Mouse (Mus musculus): ENCODE measurements at regions not wholly inside any gene's neighbourhood (a gene's known extent, or its start where the extent isn't known, plus 50 kb on each side); places are given as distances from the start of the nearest gene placed in this dataset.

DNA sequence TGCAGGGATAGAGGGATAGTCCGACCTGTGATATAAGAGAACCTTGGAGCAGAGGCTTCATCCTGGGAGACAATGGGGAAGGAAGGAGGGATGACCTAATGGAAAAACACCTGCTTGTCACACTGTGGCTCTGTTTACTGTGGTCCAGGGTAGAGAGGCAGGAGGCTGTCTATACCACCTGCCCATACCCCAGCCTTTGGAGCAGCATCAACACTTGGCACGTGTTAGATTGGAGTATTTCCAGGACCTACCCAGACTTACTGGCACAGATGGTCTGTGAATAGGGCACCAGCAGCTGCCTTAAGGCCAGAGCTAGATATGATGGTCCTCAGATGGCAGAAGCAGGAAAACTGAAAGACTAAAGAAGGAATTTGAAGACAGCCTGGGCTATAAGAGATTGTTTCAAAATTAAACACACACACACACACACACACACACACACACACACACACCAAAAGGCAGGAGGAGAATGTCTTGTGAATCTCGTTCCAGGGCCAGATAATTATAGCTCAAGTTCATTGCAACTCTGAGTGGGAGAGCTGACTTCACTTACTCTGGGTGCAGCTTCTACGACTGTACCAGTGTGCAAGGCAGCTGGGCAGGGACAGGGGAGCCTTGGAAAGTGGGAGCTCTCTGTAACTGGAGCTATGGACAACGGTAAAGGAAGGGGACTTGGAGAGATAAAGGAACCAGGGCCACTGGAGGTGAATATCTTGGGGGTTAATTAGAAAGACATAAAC, 227.8 kb upstream of the Sdk2 start:
- ATAC-seq (no peak), DNase-seq (ENCODE audit: low read depth, low spot score) (no peak)
- TF ChIP-seq CTCF (IDR thresholded peaks at IDR 0.05), result no peak
- POLR2A ChIA-PET, result no interaction called here
- CTCF ChIA-PET, result interaction anchor here (1.4 kb wide), 1 partner anchor 21 kb away, joined by 5 read pairs; no protein-coding TSS in a partner anchor
- no peaks in the 10 kb centered on the region for H3K27me3 ChIP-seq
- in situ Hi-C loops (cut with MboI; ENCODE audit: low pct_unique_long_range_greater_than_20kb), result no loop called here

DNA sequence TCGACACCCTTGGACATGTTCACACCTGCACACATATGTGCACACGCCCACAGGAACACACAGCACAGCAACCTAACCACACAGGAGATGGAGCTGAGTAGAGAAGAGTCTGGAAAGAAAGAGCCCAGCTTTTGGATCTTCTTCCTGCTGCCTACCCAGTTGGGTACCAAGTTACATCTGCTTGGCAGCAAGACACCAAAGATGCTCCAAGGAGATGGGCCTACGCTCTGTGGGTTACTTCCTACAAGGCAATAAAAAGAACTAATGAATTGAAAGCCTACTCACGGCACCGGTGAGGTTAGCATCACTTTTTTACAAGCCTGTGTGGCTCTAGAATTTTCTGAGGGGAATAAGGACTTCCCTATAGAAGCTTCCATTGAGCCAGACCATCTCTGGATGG, 224.4 kb upstream of the Sdk2 start:
- no peak for ATAC-seq

DNA sequence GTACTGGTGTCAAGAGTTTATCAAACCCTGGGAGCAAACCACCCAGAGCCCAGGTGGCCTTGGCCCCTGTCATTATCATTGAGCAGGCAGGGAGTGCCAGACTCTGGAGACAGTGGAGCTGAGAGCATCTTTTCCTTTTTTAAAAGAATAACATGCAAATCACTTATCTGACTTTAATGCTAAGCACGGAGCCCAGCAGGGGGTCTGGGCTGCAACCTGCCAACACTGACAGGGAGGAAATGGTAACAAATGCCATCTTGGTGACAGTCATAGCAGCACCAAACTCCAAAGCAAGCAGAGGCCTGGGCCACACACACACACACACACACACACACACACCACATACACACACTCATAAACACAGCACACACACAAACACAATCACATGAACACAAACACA, 223.1 kb upstream of the Sdk2 start:
- CTCF ChIA-PET, result no interaction called here

More for the DNA sequence above, 224.4 kb upstream of the Sdk2 start:
- POLR2A ChIA-PET, result no interaction called here
- no peak for DNase-seq (ENCODE audit: low read depth, low spot score)
- no peak for TF ChIP-seq CTCF (IDR thresholded peaks at IDR 0.05)
- in situ Hi-C loops (cut with MboI; ENCODE audit: low pct_unique_long_range_greater_than_20kb), result no loop called here
- CTCF ChIA-PET, result no interaction called here
- H3K27me3 ChIP-seq, result no peaks in the 10 kb centered on the region

DNA sequence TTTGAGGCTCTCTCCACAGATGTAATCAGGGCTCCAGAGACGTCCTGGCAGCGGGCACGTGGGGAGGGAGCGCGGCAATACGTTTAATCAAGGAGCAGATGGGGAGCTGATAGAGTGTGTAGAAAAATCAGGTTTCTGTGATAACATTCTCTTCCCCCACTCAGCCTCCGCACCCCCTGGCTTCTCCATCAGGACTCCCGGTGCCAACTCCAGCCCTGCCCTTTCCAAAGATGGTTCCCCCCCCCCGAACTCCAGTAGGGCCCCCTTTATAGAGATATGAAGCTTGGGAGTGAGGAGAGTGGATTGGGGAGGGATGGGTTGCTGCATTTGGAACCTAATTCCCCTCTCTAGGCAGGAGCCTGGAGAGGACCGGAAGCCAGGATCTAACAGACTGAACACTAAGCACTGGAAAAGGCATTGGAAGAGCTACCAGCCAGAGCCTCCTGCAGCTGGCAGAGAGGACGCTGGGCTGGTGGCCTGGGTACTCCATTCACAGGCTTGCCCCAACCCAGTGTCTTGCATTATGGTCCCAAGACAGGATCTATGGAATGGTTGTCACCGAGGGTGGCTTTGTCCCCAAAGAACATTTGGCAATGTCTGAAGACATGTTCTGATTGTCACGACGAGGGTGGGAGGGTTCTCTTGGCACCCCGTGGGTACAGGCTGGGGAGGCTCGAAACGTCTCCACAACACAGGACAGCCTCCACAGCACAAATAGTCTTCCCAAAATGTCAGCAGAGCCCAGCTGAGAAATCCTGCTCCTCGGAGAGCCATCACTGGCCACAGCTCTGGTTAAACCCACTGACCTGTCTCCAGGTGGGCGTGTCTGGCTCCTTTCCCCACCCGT, 218.2 kb upstream of the Sdk2 start:
- no peak for TF ChIP-seq CTCF (IDR thresholded peaks at IDR 0.05)
- no peaks in the 10 kb centered on the region for H3K27me3 ChIP-seq
- POLR2A ChIA-PET, result no interaction called here
- ATAC-seq (no peak), DNase-seq (ENCODE audit: low read depth, low spot score) (no peak)
- in situ Hi-C loops (cut with MboI; ENCODE audit: low pct_unique_long_range_greater_than_20kb), result no loop called here
- CTCF ChIA-PET, result no interaction called here

More for the DNA sequence above, 223.1 kb upstream of the Sdk2 start:
- DNase-seq (ENCODE audit: low read depth, low spot score) (no peak), ATAC-seq (no peak)
- POLR2A ChIA-PET, result no interaction called here
- no peak for TF ChIP-seq CTCF (IDR thresholded peaks at IDR 0.05)
- no peaks in the 10 kb centered on the region for H3K27me3 ChIP-seq
- in situ Hi-C loops (cut with MboI; ENCODE audit: low pct_unique_long_range_greater_than_20kb), result no loop called here

DNA sequence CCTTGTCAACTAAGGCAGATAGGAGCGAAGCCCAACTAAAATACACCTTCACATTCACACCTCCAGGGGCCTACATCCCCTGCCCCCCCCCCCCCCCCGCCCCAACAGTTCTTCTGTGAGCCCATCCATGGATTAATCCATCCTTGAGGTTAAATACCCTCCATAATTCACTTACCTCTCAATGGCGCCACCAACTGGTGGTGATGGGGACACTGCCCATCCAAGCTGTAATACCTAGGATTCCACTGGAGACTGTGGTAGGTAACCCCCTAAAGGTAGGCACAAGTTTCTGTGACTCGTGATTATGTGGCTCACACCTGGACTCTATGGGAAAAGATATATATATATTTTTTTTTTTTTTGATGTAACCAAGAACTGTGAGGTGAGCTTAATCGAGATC, 216.4 kb upstream of the Sdk2 start:
- TF ChIP-seq CTCF (IDR thresholded peaks at IDR 0.05), result no peak
- no peak for ATAC-seq
- no peaks in the 10 kb centered on the region for H3K27me3 ChIP-seq
- in situ Hi-C loops (cut with MboI; ENCODE audit: low pct_unique_long_range_greater_than_20kb), result no loop called here
- no peak for DNase-seq (ENCODE audit: low read depth, low spot score)
- ChIA-PET POLR2A (no interaction called here), CTCF (interaction anchor here (0.6 to 1.0 kb wide), 2 partner anchors 9 to 12 kb away, joined by 3 to 4 read pairs; no protein-coding TSS in a partner anchor)

DNA sequence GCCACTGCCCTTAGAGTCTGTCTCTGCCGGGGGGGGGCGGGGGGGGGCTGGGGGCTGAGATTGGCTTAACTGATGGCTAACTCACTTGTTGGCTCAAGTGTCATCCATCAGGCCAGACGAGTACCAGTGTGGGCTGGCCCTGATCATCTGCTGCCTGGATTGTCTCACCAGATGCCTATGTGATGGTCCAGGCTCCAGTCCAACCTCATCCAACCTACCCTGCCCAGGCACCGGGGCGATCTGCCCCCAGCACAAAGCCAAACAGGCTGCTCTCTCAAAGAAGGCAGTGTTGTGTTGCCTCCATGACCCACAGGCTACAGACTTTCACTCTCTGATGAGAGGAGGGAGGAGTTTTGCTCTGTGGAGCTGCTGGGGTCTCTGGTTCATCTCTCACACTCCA, 215.7 kb upstream of the Sdk2 start:
- no peak for DNase-seq (ENCODE audit: low read depth, low spot score)
- in situ Hi-C loops (cut with MboI; ENCODE audit: low pct_unique_long_range_greater_than_20kb), result no loop called here
- ChIA-PET CTCF (no interaction called here), POLR2A (no interaction called here)
- ATAC-seq, result no peak
- TF ChIP-seq CTCF (IDR thresholded peaks at IDR 0.05), result no peak
- no peaks in the 10 kb centered on the region for H3K27me3 ChIP-seq

DNA sequence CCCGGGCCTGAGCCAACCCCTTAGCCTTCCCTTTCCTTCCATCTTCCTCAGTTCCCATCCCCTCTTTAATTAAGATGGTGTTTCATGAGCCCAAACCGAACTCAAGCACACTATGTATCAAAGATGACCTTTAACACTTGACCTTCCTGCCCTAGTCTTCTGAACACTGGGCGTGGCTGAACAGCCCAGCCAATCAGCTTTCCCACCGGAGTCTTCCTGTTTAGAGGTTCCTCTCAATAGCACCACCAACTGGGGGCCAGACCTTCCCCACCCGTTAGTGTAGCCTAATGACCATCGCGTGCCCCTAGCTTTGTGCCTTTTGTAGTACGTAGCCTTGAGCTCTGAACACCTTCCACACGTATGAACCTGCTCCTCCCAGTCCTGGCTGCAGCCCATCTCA, 215.0 kb upstream of the Sdk2 start:
- ChIA-PET POLR2A (no interaction called here), CTCF (no interaction called here)
- in situ Hi-C loops (cut with MboI; ENCODE audit: low pct_unique_long_range_greater_than_20kb), result no loop called here
- H3K27me3 ChIP-seq, result no peaks in the 10 kb centered on the region
- no peak for ATAC-seq
- DNase-seq (ENCODE audit: low read depth, low spot score), result no peak
- no peak for TF ChIP-seq CTCF (IDR thresholded peaks at IDR 0.05)

DNA sequence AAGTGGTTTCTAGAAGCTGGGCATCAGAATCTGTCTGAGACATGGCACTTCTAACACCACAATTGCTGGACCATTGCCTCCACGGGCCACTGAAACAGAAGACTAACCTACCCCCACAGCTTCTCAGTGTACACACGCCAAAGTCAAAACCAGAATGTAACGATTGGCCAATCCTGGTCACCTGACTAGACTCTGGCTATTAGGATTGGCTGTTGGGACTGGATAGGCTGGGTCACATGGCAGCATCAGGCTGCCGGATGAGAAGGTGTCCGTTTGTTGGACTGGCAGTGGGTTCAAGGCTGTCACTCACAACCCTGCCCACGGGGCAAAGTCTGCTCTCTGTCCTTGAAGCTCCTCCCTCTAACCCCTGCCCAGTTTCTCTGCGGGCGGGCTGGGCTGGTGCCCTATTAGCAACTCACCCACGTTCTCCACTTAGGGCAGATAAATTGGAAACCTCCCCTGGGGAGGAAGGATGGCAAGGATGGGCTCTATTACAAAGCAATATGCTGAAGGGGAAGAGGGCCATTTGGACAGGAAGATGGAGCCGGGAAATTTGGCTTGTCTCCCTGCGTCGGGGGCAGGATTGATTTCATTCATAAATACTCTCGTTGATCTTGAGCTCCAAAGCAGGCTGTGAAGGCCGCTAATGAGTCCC, 214.3 kb upstream of the Sdk2 start:
- in situ Hi-C loops (cut with MboI; ENCODE audit: low pct_unique_long_range_greater_than_20kb), result no loop called here

DNA sequence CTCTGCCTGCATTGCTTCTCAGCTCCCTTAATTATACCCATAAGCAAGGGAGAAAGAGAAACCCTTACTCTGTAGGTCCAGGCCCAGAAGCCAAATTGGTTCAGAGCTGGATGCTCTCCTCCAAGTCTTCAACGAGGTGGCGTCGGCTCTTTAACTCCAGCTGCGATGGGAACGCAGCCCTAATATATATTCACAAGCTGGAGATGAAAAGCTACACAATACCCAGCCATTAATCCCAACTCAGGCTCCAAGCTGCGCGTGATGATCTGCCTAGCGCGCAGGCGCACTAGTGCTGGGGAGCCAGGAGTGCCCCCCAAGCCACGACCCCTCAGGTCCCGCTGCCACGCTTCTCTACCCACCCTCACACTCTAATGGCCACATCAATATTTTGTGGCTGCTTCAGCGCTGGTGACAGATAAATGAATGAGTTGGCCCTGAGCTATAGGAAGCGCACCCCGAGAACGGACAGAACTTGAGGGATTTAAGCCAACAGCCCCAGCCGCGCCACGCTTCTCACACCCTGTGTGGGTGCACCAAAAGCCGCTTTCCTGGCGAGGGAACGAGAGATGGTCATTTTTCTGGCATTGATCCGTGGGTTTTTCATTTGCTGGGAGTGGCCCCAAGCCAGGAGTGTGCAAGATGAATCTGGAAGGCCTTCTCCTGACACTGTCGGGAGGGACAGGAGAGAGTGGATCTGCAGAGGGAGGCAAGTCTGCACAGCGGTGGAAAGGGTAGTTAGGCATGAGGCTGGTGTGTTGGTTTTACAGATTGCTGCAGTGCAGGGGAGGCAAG, 210.9 kb upstream of the Sdk2 start:
- DNase-seq (ENCODE audit: low read depth, low spot score) (no peak), ATAC-seq (no peak)
- ChIA-PET CTCF (no interaction called here), POLR2A (no interaction called here)
- TF ChIP-seq CTCF (IDR thresholded peaks at IDR 0.05), result no peak
- in situ Hi-C loops (cut with MboI; ENCODE audit: low pct_unique_long_range_greater_than_20kb), result no loop called here
- H3K27me3 ChIP-seq, result no peaks in the 10 kb centered on the region

More for the DNA sequence above, 214.3 kb upstream of the Sdk2 start:
- ChIA-PET POLR2A (no interaction called here), CTCF (no interaction called here)
- ATAC-seq (no peak), DNase-seq (ENCODE audit: low read depth, low spot score) (no peak)
- no peak for TF ChIP-seq CTCF (IDR thresholded peaks at IDR 0.05)
- H3K27me3 ChIP-seq, result no peaks in the 10 kb centered on the region

DNA sequence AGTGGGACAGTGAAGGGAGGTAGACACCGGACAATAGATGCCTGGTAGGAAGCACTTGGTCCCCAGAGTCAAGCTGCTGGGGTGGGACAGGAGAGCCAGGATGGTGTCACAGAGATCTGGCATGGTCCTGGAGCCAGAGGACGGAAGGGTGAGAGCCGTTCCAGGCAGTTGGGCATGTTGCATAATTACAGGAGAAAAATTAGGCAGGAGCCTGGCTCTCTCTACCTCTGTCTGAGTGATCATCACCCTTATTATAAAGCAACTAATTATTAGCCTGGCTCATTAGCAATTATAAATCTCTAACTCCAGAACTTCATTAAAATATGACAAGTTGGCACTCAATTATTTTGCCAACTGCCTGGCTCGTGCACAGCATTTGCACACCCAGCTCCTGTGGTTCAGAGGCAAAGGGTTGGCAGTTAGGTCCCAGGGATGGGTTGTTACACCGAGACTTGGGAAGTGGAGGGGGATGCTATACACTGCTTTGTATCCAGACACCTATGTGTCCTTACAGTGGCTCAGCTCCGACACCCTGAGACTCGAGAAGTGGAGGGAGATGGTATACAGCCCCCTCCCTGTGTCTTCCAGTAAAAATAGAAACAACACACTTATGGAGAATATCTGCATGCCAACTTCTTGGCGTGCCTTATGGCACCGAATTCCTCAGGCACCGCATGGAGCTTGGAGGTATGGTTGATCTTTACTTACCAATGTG, 203.7 kb upstream of the Sdk2 start:
- CTCF ChIA-PET, result interaction anchor here (1.4 kb wide), 1 partner anchor 13 kb away, joined by 3 read pairs; no protein-coding TSS in a partner anchor
- in situ Hi-C loops (cut with MboI; ENCODE audit: low pct_unique_long_range_greater_than_20kb), result no loop called here
- H3K27me3 ChIP-seq, result no peaks in the 10 kb centered on the region
- no peak for TF ChIP-seq CTCF (IDR thresholded peaks at IDR 0.05)
- POLR2A ChIA-PET, result no interaction called here
- ATAC-seq, result no peak
- DNase-seq (ENCODE audit: low read depth, low spot score), result no peak
